Mouse (Mus musculus): Measurements from ENCODE around the gene Catsper2. TPM values are rescaled to one million over a fixed set of nuclear protein-coding genes. Genes with fewer than 3 reads are reported as not detected.

Gene Catsper2
- polyA plus RNA-seq, 1 experiment from 2014 or later = 1.5 TPM

GRCm38 (mm10) chr2:121449545-121450011 lies 36.0 kb upstream of the Catsper2 start:
- peak; percentile 41 for ATAC-seq
- Histone ChIP-seq H3K27ac (ENCODE audit: low read length) (peak overlapping the region; percentile 97), H3K4me3 (ENCODE audit: low read length) (peak overlapping the region; percentile 99), H3K4me1 (ENCODE audit: control insufficient read depth, insufficient read depth, low read length) (peaks cover 17% of the 10 kb centered on the region), H3K9ac (ENCODE audit: low read depth, low read length) (peak overlapping the region; percentile 100), H3K36me3 (ENCODE audit: control insufficient read depth, insufficient read depth, low read length) (no peaks in the 10 kb centered on the region; the same call in 1 of the 2 replicates), H3K9me3 (ENCODE audit: control insufficient read depth, low read length) (no peaks in the 10 kb centered on the region), H3K4me2 (ENCODE audit: low read depth, low read length) (peak overlapping the region; percentile 84), H3K27me3 (replicated peaks; ENCODE audit: control insufficient read depth, insufficient read depth, low read length) (no peaks in the 10 kb centered on the region)
- 0% methylated on average over 50 of the region's 54 CpGs for WGBS

GRCm38 (mm10) chr2:121448739-121449535 lies 35.3 kb upstream of the Catsper2 start, which contains the start of gene Serf2:
TSS of gene Serf2 (plus strand) at chr2:121449195.
- H3K27ac ChIP-seq (ENCODE audit: low read length) = peak within 1 kb of the TSS; percentile 97
- peak; percentile 98 for ATAC-seq
- H3K4me1 ChIP-seq (ENCODE audit: control insufficient read depth, insufficient read depth, low read length) = peaks cover 17% of the 10 kb centered on the region
- peak within 1 kb of the TSS; percentile 84 for H3K4me2 ChIP-seq (ENCODE audit: low read depth, low read length)
- H3K27me3 ChIP-seq (replicated peaks; ENCODE audit: control insufficient read depth, insufficient read depth, low read length) = no peaks in the 10 kb centered on the region
- no peaks in the 10 kb centered on the region; the same call in 1 of the 2 replicates for H3K36me3 ChIP-seq (ENCODE audit: control insufficient read depth, insufficient read depth, low read length)
- WGBS = under 1% methylated on average over 74 of the region's 74 CpGs
- peak within 1 kb of the TSS; percentile 100 for H3K9ac ChIP-seq (ENCODE audit: low read depth, low read length)
- no peaks in the 10 kb centered on the region for H3K9me3 ChIP-seq (ENCODE audit: control insufficient read depth, low read length)
- H3K4me3 ChIP-seq (ENCODE audit: low read length) = peak within 1 kb of the TSS; percentile 99

GRCm38 (mm10) chr2:121448136-121448535 lies 34.5 kb upstream of the Catsper2 start:
- no peak for ATAC-seq
- Histone ChIP-seq H3K9ac (ENCODE audit: low read depth, low read length) (peak overlapping the region; percentile 75; the same call in 1 of the 2 replicates), H3K36me3 (ENCODE audit: control insufficient read depth, insufficient read depth, low read length) (no peaks in the 10 kb centered on the region), H3K9me3 (ENCODE audit: control insufficient read depth, low read length) (no peaks in the 10 kb centered on the region), H3K27me3 (replicated peaks; ENCODE audit: control insufficient read depth, insufficient read depth, low read length) (no peaks in the 10 kb centered on the region), H3K4me1 (ENCODE audit: control insufficient read depth, insufficient read depth, low read length) (peaks cover 17% of the 10 kb centered on the region), H3K27ac (ENCODE audit: low read length) (peak overlapping the region; percentile 93), H3K4me2 (ENCODE audit: low read depth, low read length) (peak overlapping the region; percentile 82), H3K4me3 (ENCODE audit: low read length) (peak overlapping the region; percentile 99)
- 14% methylated on average over 9 of the region's 9 CpGs for WGBS

- H3K36me3 ChIP-seq (ENCODE audit: control insufficient read depth, insufficient read depth, low read length) = no peaks in the 10 kb centered on the region
- H3K27ac ChIP-seq (ENCODE audit: low read length) = no peak overlapping the region
- H3K27me3 ChIP-seq (replicated peaks; ENCODE audit: control insufficient read depth, insufficient read depth, low read length) = no peaks in the 10 kb centered on the region
- H3K4me2 ChIP-seq (ENCODE audit: low read depth, low read length) = no peak overlapping the region
- no peak overlapping the region for H3K4me3 ChIP-seq (ENCODE audit: low read length)
- H3K4me1 ChIP-seq (ENCODE audit: control insufficient read depth, insufficient read depth, low read length) = peaks cover 23% of the 10 kb centered on the region
- H3K9ac ChIP-seq (ENCODE audit: low read depth, low read length) = no peak overlapping the region
- H3K9me3 ChIP-seq (ENCODE audit: control insufficient read depth, low read length) = no peaks in the 10 kb centered on the region
- WGBS = 87% methylated on average over 3 of the region's 3 CpGs
- no peak for ATAC-seq
Observed at GRCm38 (mm10) chr2:121447006-121447405, 33.4 kb upstream of the Catsper2 start.

GRCm38 (mm10) chr2:121446506-121446905 lies 32.9 kb upstream of the Catsper2 start:
- H3K36me3 ChIP-seq (ENCODE audit: control insufficient read depth, insufficient read depth, low read length) = no peaks in the 10 kb centered on the region
- H3K9me3 ChIP-seq (ENCODE audit: control insufficient read depth, low read length) = no peaks in the 10 kb centered on the region
- 77% methylated on average over 4 of the region's 4 CpGs for WGBS
- no peak overlapping the region for H3K4me3 ChIP-seq (ENCODE audit: low read length)
- ATAC-seq = no peak
- H3K4me1 ChIP-seq (ENCODE audit: control insufficient read depth, insufficient read depth, low read length) = peaks cover 24% of the 10 kb centered on the region
- no peaks in the 10 kb centered on the region for H3K27me3 ChIP-seq (replicated peaks; ENCODE audit: control insufficient read depth, insufficient read depth, low read length)
- H3K27ac ChIP-seq (ENCODE audit: low read length) = no peak overlapping the region
- no peak overlapping the region for H3K4me2 ChIP-seq (ENCODE audit: low read depth, low read length)
- no peak overlapping the region for H3K9ac ChIP-seq (ENCODE audit: low read depth, low read length)

GRCm38 (mm10) chr2:121445117-121445516 lies 31.5 kb upstream of the Catsper2 start:
- no peaks in the 10 kb centered on the region for H3K27me3 ChIP-seq (replicated peaks; ENCODE audit: control insufficient read depth, insufficient read depth, low read length)
- H3K4me1 ChIP-seq (ENCODE audit: control insufficient read depth, insufficient read depth, low read length) = peaks cover 12% of the 10 kb centered on the region
- no peaks in the 10 kb centered on the region for H3K36me3 ChIP-seq (ENCODE audit: control insufficient read depth, insufficient read depth, low read length)
- no peak overlapping the region for H3K4me3 ChIP-seq (ENCODE audit: low read length)
- WGBS = 76% methylated on average over 3 of the region's 3 CpGs
- no peak overlapping the region for H3K4me2 ChIP-seq (ENCODE audit: low read depth, low read length)
- no peaks in the 10 kb centered on the region for H3K9me3 ChIP-seq (ENCODE audit: control insufficient read depth, low read length)
- no peak for ATAC-seq
- no peak overlapping the region for H3K9ac ChIP-seq (ENCODE audit: low read depth, low read length)
- H3K27ac ChIP-seq (ENCODE audit: low read length) = no peak overlapping the region

- no peak within 1 kb of the TSS for H3K27ac ChIP-seq (ENCODE audit: low read length)
- H3K9ac ChIP-seq (ENCODE audit: low read depth, low read length) = peak within 1 kb of the TSS; percentile 72
- no peaks in the 10 kb centered on the region for H3K36me3 ChIP-seq (ENCODE audit: control insufficient read depth, insufficient read depth, low read length)
- H3K4me3 ChIP-seq (ENCODE audit: low read length) = peak within 1 kb of the TSS; percentile 62
- no peaks in the 10 kb centered on the region for H3K27me3 ChIP-seq (replicated peaks; ENCODE audit: control insufficient read depth, insufficient read depth, low read length)
- peaks cover 12% of the 10 kb centered on the region for H3K4me1 ChIP-seq (ENCODE audit: control insufficient read depth, insufficient read depth, low read length)
- 89% methylated on average over 1 of the region's 1 CpGs for WGBS
- H3K9me3 ChIP-seq (ENCODE audit: control insufficient read depth, low read length) = no peaks in the 10 kb centered on the region
- no peak for ATAC-seq
- peak within 1 kb of the TSS; percentile 92 for H3K4me2 ChIP-seq (ENCODE audit: low read depth, low read length)
Observed at GRCm38 (mm10) chr2:121444178-121444577, 30.6 kb upstream of the Catsper2 start, which contains the start of gene Ell3. TSS of gene Ell3 (minus strand) at chr2:121444278.

GRCm38 (mm10) chr2:121443068-121443349 lies 29.4 kb upstream of the Catsper2 start:
- no peak overlapping the region for H3K27ac ChIP-seq (ENCODE audit: low read length)
- 9% methylated on average over 8 of the region's 8 CpGs for WGBS
- peaks cover 12% of the 10 kb centered on the region for H3K4me1 ChIP-seq (ENCODE audit: control insufficient read depth, insufficient read depth, low read length)
- peak overlapping the region; percentile 92 for H3K4me2 ChIP-seq (ENCODE audit: low read depth, low read length)
- H3K9ac ChIP-seq (ENCODE audit: low read depth, low read length) = peak overlapping the region; percentile 72
- no peaks in the 10 kb centered on the region for H3K9me3 ChIP-seq (ENCODE audit: control insufficient read depth, low read length)
- H3K4me3 ChIP-seq (ENCODE audit: low read length) = peak overlapping the region; percentile 62
- H3K27me3 ChIP-seq (replicated peaks; ENCODE audit: control insufficient read depth, insufficient read depth, low read length) = no peaks in the 10 kb centered on the region
- H3K36me3 ChIP-seq (ENCODE audit: control insufficient read depth, insufficient read depth, low read length) = peaks cover 4% of the 10 kb centered on the region; the same call in 1 of the 2 replicates
- ATAC-seq = no peak

- Histone ChIP-seq H3K36me3 (ENCODE audit: control insufficient read depth, insufficient read depth, low read length) (peaks cover 7% of the 10 kb centered on the region), H3K27me3 (replicated peaks; ENCODE audit: control insufficient read depth, insufficient read depth, low read length) (no peaks in the 10 kb centered on the region), H3K4me1 (ENCODE audit: control insufficient read depth, insufficient read depth, low read length) (peaks cover 12% of the 10 kb centered on the region), H3K4me3 (ENCODE audit: low read length) (peak overlapping the region; percentile 62), H3K27ac (ENCODE audit: low read length) (no peak overlapping the region), H3K4me2 (ENCODE audit: low read depth, low read length) (peak overlapping the region; percentile 92), H3K9ac (ENCODE audit: low read depth, low read length) (peak overlapping the region; percentile 72), H3K9me3 (ENCODE audit: control insufficient read depth, low read length) (no peaks in the 10 kb centered on the region)
- under 1% methylated on average over 30 of the region's 30 CpGs for WGBS
- ATAC-seq = peak; percentile 92
Observed at GRCm38 (mm10) chr2:121442259-121443067, 28.9 kb upstream of the Catsper2 start.
